Mouse (Mus musculus): ENCODE measurements around the gene Gnmt.

- TF ChIP-seq GABPA (IDR thresholded peaks at IDR 0.05; ENCODE audit: low read depth, low read length) = no peak
- no peak for TF ChIP-seq BHLHE40 (IDR thresholded peaks at IDR 0.05; ENCODE audit: borderline replicate concordance, low read depth, low read length)
- no peak for TF ChIP-seq CTCF (IDR thresholded peaks at IDR 0.05 in 2 of 3, conservative IDR thresholded peaks at IDR 0.05 in 1 of 3; ENCODE audit: control insufficient read depth in 1 of 3, insufficient read depth in 1 of 3, low read depth in 2 of 3, low read length in 3 of 3, poor library complexity in 1 of 3, severe bottlenecking in 1 of 3)
- no peak for TF ChIP-seq NRF1 (IDR thresholded peaks at IDR 0.05; ENCODE audit: insufficient read depth, low read depth, low read length, poor library complexity, severe bottlenecking)
- no peak for TF ChIP-seq SMC3 (IDR thresholded peaks at IDR 0.05; ENCODE audit: low read depth, low read length)
- TF ChIP-seq MAX (IDR thresholded peaks at IDR 0.05; ENCODE audit: low read length) = no peak
- no peak for TF ChIP-seq POLR2A (IDR thresholded peaks at IDR 0.05; ENCODE audit: control insufficient read depth in 1 of 2, insufficient read depth in 1 of 2, low read depth in 1 of 2, low read length in 2 of 2, poor library complexity in 1 of 2)
- TF ChIP-seq ETS1 (IDR thresholded peaks at IDR 0.05; ENCODE audit: low read depth, low read length) = no peak
- TF ChIP-seq POLR2AphosphoS2 (IDR thresholded peaks at IDR 0.05; ENCODE audit: low read length) = no peak
- TF ChIP-seq MAFK (IDR thresholded peaks at IDR 0.05; ENCODE audit: borderline replicate concordance, low read depth, low read length) = no peak
- no peak for TF ChIP-seq TCF12 (IDR thresholded peaks at IDR 0.05; ENCODE audit: low read depth, low read length)
- no peak for TF ChIP-seq USF1 (IDR thresholded peaks at IDR 0.05; ENCODE audit: low read depth, low read length)
- no peak for TF ChIP-seq TBP (IDR thresholded peaks at IDR 0.05; ENCODE audit: low read depth, low read length)
These were observed 17.2 kb downstream of the Gnmt start for GRCm38 (mm10) chr17:46711612-46712271.
